Mouse (Mus musculus): ENCODE measurements at regions not wholly inside any gene's neighbourhood (a gene's known extent, or its start where the extent isn't known, plus 50 kb on each side); places are given as distances from the start of the nearest gene placed in this dataset.

DNA sequence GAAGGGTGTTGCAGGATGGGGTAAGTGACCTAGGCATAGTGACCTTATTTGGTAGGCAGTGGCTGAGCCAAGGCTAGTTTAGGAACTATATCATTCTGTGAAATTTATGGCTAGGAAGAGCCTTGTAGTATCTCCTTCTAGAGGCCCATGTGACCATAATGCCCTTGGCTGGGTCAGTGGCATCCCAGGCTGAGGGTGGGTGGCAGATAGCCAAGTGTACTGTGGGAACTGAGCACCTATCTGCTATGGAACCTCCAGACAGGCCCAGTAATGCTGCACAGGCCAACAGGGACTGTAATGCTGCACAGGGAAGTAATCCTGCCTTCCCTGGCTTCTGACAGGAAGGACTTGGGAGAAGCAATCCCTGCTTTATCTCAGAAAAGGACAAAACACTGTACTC lies 500.6 kb upstream of the Mki67 start:
- no peak for ATAC-seq (replicated peaks; ENCODE audit: poor library complexity, severe bottlenecking)

GRCm38 (mm10) chr7:136219564-136220244 lies 503.5 kb upstream of the Mki67 start:
- ATAC-seq (replicated peaks; ENCODE audit: poor library complexity, severe bottlenecking): no peak

DNA sequence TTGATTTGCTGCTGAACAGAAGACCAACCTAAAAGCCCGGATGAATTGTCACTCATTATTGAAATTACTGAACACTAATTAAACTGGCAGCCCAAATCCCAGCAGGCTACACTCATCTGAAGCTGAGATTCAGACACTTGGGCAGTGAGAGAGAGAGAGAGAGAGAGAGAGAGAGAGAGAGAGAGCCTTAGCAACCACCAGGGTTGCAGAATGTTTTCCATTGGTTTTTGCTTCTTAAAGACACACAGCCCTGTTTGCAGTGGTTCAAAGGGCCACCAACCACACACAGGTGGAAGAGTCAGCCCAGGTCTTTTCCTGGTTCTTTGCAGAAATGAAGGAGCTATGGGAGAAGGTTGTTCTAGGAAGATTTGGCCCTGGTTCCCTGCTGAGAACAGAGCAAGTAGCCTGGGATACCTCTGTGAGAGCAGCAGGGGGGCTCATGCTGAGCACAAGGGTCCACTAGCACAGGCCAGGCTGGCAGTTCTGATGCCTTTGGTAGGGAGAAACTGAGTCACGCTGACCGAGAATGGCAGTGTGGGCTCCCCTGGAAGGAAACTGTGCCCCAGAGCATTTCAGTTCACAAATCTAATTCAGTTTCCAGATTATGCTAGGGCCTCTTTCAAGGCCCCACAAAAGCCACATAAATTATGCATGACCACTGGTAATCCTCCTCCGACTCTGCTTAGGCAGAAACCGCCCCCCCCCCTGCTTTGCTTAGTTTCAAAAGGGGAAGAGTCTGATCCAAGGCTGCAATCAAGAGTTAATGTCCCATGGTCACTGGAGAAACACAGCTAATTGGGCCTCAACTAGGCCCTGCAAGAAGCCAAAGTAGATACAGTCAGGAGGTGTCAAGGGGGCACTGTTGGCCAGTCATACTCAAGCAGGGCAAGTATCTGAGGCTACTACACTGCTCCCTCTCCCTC lies 504.3 kb upstream of the Mki67 start:
- ATAC-seq (replicated peaks; ENCODE audit: poor library complexity, severe bottlenecking): no peak

- ATAC-seq (replicated peaks; ENCODE audit: poor library complexity, severe bottlenecking): no peak
Measured at GRCm38 (mm10) chr7:136221620-136222019, 505.5 kb upstream of the Mki67 start.

- ATAC-seq (replicated peaks; ENCODE audit: poor library complexity, severe bottlenecking): no peak
Measured at GRCm38 (mm10) chr7:136226031-136226430, 509.9 kb upstream of the Mki67 start.

GRCm38 (mm10) chr7:136228331-136228730 lies 512.2 kb upstream of the Mki67 start:
- ATAC-seq (replicated peaks; ENCODE audit: poor library complexity, severe bottlenecking): no peak

- no peak for ATAC-seq (replicated peaks; ENCODE audit: poor library complexity, severe bottlenecking)
Measured at GRCm38 (mm10) chr7:136229592-136229991, 513.4 kb upstream of the Mki67 start.

GRCm38 (mm10) chr7:136232177-136232576 lies 516.0 kb upstream of the Mki67 start:
- ATAC-seq (replicated peaks; ENCODE audit: poor library complexity, severe bottlenecking): no peak

DNA sequence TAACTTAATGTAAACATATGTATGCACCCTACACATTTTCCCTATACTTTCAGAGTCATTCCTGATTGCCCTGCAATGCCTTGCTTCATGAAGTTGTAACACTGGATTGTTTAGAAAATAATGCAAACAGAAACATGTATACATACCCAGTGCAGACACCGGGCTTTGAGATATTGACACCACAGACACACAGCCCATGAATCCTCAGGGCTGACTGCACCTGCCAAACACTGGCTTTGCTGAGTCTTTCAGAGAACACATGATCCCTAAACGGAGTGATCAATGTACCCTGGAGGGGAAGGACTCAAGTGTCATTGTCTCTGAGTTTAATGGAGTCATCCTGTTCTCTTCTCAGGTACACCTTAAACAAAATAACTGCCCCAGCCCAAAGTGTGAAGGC lies 519.4 kb upstream of the Mki67 start:
- ATAC-seq (replicated peaks; ENCODE audit: poor library complexity, severe bottlenecking): no peak

- ATAC-seq (replicated peaks; ENCODE audit: poor library complexity, severe bottlenecking): no peak
Measured at GRCm38 (mm10) chr7:136236391-136236790, 520.2 kb upstream of the Mki67 start.

- ATAC-seq (replicated peaks; ENCODE audit: poor library complexity, severe bottlenecking): no peak
Measured at GRCm38 (mm10) chr7:136265691-136266090, 549.5 kb upstream of the Mki67 start.

- ATAC-seq (replicated peaks; ENCODE audit: poor library complexity, severe bottlenecking): no peak
Measured at GRCm38 (mm10) chr7:136267716-136268489, 551.7 kb upstream of the Mki67 start.

GRCm38 (mm10) chr7:136275651-136276050 lies 559.5 kb upstream of the Mki67 start:
- ATAC-seq (replicated peaks; ENCODE audit: poor library complexity, severe bottlenecking): no peak

- ATAC-seq (replicated peaks; ENCODE audit: poor library complexity, severe bottlenecking): no peak
Measured at GRCm38 (mm10) chr7:136283770-136284169, 567.6 kb upstream of the Mki67 start.

GRCm38 (mm10) chr7:136285606-136286005 lies 569.4 kb upstream of the Mki67 start:
- ATAC-seq (replicated peaks; ENCODE audit: poor library complexity, severe bottlenecking): no peak

- no peak for ATAC-seq (replicated peaks; ENCODE audit: poor library complexity, severe bottlenecking)
Measured at GRCm38 (mm10) chr7:136293536-136294145, 577.5 kb upstream of the Mki67 start.

DNA sequence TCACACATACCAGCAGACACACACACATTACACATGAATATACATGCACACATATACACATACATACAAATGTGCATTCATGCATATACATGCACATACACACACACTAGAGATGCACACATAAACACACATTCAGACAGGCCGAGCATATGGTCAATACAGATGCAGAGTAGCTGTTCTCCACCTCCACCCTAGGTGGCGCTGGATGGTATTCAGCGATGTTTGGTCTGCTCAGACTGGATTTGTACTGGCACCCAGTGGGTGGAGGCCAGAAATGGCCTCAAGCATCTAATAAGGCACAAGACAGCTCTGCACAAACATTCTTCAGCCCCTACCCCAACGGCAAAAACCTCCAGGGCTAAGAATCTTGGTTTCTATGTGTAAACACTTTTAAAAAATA lies 578.3 kb upstream of the Mki67 start:
- peak; percentile 50 for ATAC-seq (replicated peaks; ENCODE audit: poor library complexity, severe bottlenecking)

DNA sequence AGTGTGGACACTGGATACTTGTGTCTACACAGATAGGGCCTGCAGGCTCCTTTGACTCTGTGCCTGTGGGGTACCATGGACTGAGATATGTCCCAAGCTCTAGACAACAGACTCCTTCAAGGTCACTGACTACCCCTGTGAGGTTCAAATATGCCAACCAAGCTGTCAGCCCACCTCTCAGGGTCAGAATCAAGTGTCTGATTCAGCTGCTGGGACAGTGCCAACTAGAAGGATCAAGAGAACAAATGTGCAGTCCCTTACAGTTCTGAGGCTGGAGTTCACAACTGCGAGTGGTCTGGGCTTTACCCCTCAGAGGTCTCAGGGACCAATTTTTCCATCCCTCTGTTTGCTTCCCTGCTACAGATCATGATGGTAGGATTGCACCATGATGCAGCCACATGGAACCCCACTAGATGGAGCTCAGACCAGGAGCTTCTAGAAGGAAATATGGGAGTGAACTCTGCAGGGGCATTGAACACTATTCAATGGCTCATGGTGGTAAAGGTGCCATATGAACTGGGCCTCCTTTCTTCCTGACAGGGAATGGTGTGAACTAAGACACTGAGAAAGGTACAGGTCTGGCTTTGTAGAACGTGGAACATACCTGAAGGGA lies 581.8 kb upstream of the Mki67 start:
- no peak for ATAC-seq (replicated peaks; ENCODE audit: poor library complexity, severe bottlenecking)

DNA sequence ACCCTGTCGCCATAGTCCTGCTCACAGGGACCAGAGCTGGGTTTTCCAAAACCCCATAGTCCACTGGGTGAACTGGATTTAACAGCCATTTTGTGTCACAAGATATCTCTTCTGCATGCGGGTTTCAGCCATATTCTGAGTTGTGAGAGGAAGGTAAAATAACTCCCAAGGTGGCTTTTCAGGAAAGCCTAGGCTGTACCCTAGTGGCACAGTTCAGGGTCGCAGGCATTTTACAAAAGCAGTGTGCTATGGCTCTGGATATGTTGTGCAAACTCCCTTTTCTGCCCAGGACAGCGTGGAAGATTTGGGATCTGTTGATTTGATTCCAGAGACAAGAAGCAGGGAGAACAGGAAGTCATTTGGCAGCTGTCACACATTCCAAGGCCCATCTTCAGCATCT lies 588.3 kb upstream of the Mgmt start:
- ATAC-seq (replicated peaks; ENCODE audit: poor library complexity, severe bottlenecking): no peak

DNA sequence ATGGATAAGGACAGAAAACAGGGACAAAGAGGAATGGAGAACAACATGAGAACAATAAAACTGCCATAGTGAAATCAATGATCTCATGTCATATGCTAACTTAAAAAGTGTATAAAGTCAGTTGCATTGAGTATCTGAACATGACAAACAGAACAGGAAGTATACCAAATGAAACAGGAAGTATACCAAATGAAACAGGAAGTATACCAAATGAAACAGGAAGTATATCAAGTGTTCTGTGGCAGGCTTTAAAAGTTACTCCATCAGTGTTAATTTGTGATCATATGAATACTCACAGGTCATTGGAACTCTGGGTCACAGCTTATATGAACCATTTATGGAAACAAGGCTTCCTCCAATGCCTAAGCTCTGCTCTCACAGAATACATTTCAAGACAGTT lies 585.6 kb upstream of the Mgmt start:
- ATAC-seq (replicated peaks; ENCODE audit: poor library complexity, severe bottlenecking): peak; percentile 86

Measured in granulocyte monocyte progenitor cell, adult 5-6 weeks (primary cell).